Mouse (Mus musculus) liver, postnatal 0 days (tissue): ENCODE results near the gene Med12l. TPM values are rescaled to one million over a fixed set of nuclear protein-coding genes. Genes with fewer than 3 reads are reported as not detected.
A peak's percentile ranks its signal among the peaks of the same experiment; 100 is the strongest.

Experiments
- ATAC-seq: fragments of 200-750 bp; cut with Nextera tagmentation; 2 replicates; pipeline ENCODE4 v1.8.0; 2017; ENCODE audit warnings: mild to moderate bottlenecking, moderate library complexity
- DNase-seq: peaks from one replicate; pipeline ENCODE4 v3.0.0-alpha.2; 2016
- H3K27ac ChIP-seq: fragments of 300-500 bp; sonication (generic); 2 replicates; pipeline ENCODE4 v1.5.1; 2014; ENCODE audit warnings: antibody characterized with exemption, moderate library complexity, mild to moderate bottlenecking, low read depth
- H3K27me3 ChIP-seq: fragments of 300-500 bp; sonication (generic); 2 replicates; pipeline ENCODE4 v1.6.1; 2014; ENCODE audit warnings: low read length, control low read depth, mixed read lengths; ENCODE audit not compliant: insufficient read depth
- H3K36me3 ChIP-seq: fragments of 300-500 bp; sonication (generic); replicated peaks from 2 replicates; pipeline ENCODE4 v1.6.1; 2014; ENCODE audit warnings: mild to moderate bottlenecking, control low read depth, low read length, moderate library complexity, mixed read lengths; ENCODE audit not compliant: insufficient read depth
- H3K4me1 ChIP-seq: fragments of 300-500 bp; sonication (generic); 2 replicates; pipeline ENCODE4 v1.6.1; 2014; ENCODE audit warnings: antibody characterized with exemption, mild to moderate bottlenecking, control low read depth; ENCODE audit not compliant: insufficient read depth
- H3K4me2 ChIP-seq: fragments of 300-500 bp; sonication (generic); 2 replicates; pipeline ENCODE4 v1.6.1; 2014; ENCODE audit warnings: low read depth, mild to moderate bottlenecking, low read length, moderate library complexity, mixed read lengths
- H3K4me3 ChIP-seq: fragments of 300-500 bp; sonication (generic); 2 replicates; pipeline ENCODE4 v1.5.1; 2014; ENCODE audit warnings: low read depth, low read length
- H3K9ac ChIP-seq: fragments of 300-500 bp; sonication (generic); replicated peaks from 2 replicates; pipeline ENCODE4 v1.6.1; 2014; ENCODE audit warnings: mild to moderate bottlenecking, moderate library complexity
- H3K9me3 ChIP-seq: fragments of 300-500 bp; sonication (generic); 2 replicates; pipeline ENCODE4 v1.6.1; 2016; ENCODE audit warnings: mild to moderate bottlenecking, control low read depth, low read length, mixed read lengths
- CTCF ChIP-seq: sonication (generic); IDR thresholded peaks from 2 replicates; pipeline ENCODE4 v1.5.1; 2016; ENCODE audit warnings: antibody characterized with exemption, low read depth
- EP300 ChIP-seq: IDR thresholded peaks from 2 replicates; pipeline ENCODE4 v1.6.1; 2016; ENCODE audit warnings: antibody characterized with exemption, low read depth, mild to moderate bottlenecking
- WGBS: fragments of 180-500 bp; shearing (Covaris S2); extraction: QIAGEN DNeasy Blood & Tissue Kit; methylation state at CpG from one replicate; pipeline ENCODE4 v1.1.7; 2014; ENCODE audit not compliant: insufficient replicate concordance; 5-methylcytosine and 5-hydroxymethylcytosine counted together
- polyA plus RNA-seq: library from polyadenylated mRNA; unstranded; fragments of >200 nt; fragmentation: Nextera tagmentation; extraction: Ambion mirVana; gene quantifications from 2 replicates; pipeline ENCODE4 v1.2.1, GENCODE M21; 2015

Gene Med12l
- polyA plus RNA-seq, 1 experiment from 2014 or later, result 0.67 TPM

DNA sequence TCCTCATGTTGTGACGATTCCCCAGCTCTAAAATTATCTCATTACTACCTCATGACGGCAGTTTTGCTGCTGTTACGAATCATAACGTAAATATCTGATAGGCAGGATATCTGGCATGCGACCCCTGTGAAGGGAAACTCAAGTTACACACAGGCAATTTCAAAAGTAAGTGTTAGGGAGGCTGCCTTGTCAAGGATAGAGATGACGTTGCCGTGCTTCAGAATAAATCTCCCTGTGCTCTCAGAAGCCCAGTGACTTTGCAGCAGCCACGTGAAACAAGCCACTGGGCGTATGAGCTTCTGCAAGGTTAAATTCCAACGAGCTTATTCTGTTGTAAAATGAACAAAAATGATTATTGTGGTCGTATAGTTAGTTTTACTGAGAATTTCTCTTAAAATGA, 73.0 kb downstream of the Med12l start:
- Histone ChIP-seq H3K4me1 (peaks cover 3% of the 10 kb centered on the region), H3K4me3 (no peak overlapping the region), H3K36me3 (no peaks in the 10 kb centered on the region), H3K27me3 (no peaks in the 10 kb centered on the region), H3K9me3 (no peaks in the 10 kb centered on the region), H3K27ac (no peak overlapping the region), H3K9ac (no peak overlapping the region), H3K4me2 (no peak overlapping the region)
- DNase-seq (no peak), ATAC-seq (no peak)
- 74% methylated on average over 11 of the region's 11 CpGs for WGBS
- TF ChIP-seq EP300 (no peak), CTCF (no peak)

DNA sequence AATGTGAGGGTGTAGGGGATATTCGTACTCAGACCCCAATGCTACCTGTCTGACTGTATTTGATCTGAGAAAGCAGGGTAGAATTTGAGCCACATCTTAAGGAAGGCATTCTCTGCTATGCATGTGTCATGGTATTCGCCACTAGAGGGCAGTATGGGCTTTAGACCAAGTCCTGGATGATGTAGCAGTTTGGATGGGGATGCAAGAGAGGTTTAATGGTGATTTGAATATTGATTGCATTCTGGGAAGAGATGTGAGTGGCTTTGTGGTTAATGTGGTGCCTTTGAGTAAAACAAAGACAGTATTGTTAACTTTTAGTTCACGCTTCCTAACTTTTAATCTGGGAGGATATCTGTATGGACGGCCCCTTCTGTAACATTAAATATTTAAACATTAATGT, 73.7 kb downstream of the Med12l start:
- H3K4me3 ChIP-seq, result no peak overlapping the region
- H3K9me3 ChIP-seq, result no peaks in the 10 kb centered on the region
- no peak overlapping the region for H3K27ac ChIP-seq
- no peaks in the 10 kb centered on the region for H3K27me3 ChIP-seq
- H3K9ac ChIP-seq, result no peak overlapping the region
- H3K4me1 ChIP-seq, result peaks cover 3% of the 10 kb centered on the region
- ATAC-seq (peak; percentile 76), DNase-seq (peak; percentile 57)
- 18% methylated on average over 4 of the region's 4 CpGs for WGBS
- TF ChIP-seq CTCF (peak; percentile 94), EP300 (no peak)
- no peaks in the 10 kb centered on the region for H3K36me3 ChIP-seq
- H3K4me2 ChIP-seq, result no peak overlapping the region

DNA sequence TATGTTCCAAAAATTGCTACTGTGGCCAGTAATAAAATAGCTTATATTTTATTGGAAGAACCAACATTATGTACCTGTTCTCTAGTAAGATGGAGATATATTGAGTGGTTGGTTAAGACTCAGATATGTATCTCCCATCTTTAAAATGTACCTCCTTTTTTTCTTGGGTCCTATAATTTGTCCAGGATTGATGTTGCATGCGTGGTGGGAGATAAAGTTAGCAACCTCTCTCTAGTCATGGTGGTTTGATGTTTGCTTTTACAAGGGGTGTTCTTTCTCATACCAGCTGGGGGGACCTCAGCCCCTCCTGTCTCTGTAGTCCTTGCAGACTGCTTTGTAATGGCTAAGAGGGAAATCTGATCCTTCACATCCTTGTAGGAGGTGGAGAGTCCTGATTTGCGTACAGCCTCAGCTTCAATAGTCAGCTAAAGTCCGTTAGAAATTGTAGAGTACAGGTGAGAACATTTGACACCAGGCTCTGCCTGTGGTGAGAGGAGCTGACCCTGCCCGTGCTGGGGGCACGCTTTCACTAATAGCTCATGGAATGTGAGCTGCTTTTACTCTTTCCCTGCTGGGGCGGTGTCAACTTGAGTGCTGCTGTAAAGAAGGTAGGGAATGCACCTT, 74.8 kb downstream of the Med12l start:
- Histone ChIP-seq H3K9me3 (no peaks in the 10 kb centered on the region), H3K4me3 (no peak overlapping the region), H3K27me3 (no peaks in the 10 kb centered on the region), H3K9ac (no peak overlapping the region), H3K27ac (no peak overlapping the region), H3K4me1 (peaks cover 3% of the 10 kb centered on the region), H3K36me3 (no peaks in the 10 kb centered on the region), H3K4me2 (no peak overlapping the region)
- TF ChIP-seq CTCF (no peak), EP300 (no peak)
- no peak for DNase-seq
- 46% methylated on average over 6 of the region's 6 CpGs for WGBS
- no peak for ATAC-seq

DNA sequence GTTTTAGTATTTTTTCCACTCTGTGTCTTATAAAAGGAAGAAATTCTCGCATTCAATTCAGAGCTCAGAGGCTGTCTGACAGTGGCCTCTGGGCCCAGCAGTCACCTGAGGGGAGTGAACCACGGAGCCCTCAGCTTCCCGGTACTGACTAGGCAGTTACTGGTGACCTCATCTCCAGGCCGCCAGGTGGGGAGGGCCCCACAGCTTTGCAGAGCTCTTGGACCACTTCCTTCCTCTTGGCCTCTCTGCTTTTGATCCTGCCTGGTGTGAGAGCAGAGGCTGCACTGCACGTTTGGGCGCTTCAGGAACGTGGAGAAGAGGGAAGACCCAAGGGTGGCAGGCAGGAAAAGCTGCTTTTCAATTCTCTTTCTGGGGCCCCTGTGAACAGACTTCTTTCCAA, 75.3 kb downstream of the Med12l start:
- peak; percentile 64 for ATAC-seq
- Histone ChIP-seq H3K4me2 (peak overlapping the region; percentile 18; the same call in 1 of the 2 replicates), H3K27ac (no peak overlapping the region), H3K27me3 (no peaks in the 10 kb centered on the region), H3K4me3 (no peak overlapping the region), H3K4me1 (peaks cover 3% of the 10 kb centered on the region), H3K36me3 (no peaks in the 10 kb centered on the region), H3K9ac (no peak overlapping the region), H3K9me3 (no peaks in the 10 kb centered on the region)
- 16% methylated on average over 7 of the region's 7 CpGs for WGBS
- TF ChIP-seq EP300, result no peak
- TF ChIP-seq CTCF, result no peak
- DNase-seq, result peak; percentile 49

DNA sequence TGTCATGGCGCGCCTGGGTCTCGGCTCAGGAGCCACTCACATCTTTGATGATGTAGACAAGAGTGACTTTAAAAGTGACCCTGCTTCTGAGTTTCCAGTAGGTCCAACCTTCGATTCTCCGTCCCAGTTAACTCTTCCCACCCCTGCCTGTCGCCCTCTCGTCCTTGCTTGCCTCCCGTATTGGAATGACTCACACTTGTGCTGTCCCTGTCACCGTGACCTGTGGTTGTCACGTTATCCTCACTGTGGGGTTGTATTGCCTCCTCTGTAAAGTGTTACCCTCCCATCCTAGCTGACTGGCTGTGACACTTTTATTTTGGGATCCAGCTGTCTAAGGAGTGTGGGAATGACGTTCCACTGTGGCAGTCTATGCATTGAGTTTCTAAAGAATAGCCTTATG, 87.1 kb downstream of the Med12l start:
- no peaks in the 10 kb centered on the region for H3K9me3 ChIP-seq
- H3K27me3 ChIP-seq, result no peaks in the 10 kb centered on the region
- H3K4me2 ChIP-seq, result no peak overlapping the region
- no peak for ATAC-seq
- no peaks in the 10 kb centered on the region for H3K4me1 ChIP-seq
- H3K4me3 ChIP-seq, result no peak overlapping the region
- no peak for TF ChIP-seq CTCF
- no peak for TF ChIP-seq EP300
- no peak overlapping the region for H3K27ac ChIP-seq
- 83% methylated on average over 11 of the region's 11 CpGs for WGBS
- no peak for DNase-seq
- no peaks in the 10 kb centered on the region for H3K36me3 ChIP-seq
- H3K9ac ChIP-seq, result no peak overlapping the region

DNA sequence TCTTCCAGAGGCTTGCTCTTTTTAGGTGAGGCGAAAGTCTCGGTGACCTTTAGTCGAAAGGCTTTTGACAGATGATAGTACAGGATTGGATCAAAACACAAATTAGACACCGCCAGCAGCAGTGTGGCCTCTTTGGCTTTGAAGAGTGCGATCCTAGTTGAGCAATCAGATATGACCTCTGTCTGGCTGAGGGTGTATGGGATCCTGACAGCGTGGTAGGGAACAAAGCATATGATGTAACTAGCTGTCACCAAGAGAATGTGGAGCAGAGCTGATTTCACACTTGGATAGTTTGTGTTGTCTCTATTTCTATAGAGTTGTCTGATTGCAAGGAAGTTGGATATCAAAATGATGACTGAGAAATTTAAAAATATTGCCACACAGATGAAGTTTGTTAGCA, 91.8 kb downstream of the Med12l start:
- 58% methylated on average over 6 of the region's 6 CpGs for WGBS
- peak; percentile 99 for ATAC-seq

More for the DNA sequence above, 91.8 kb downstream of the Med12l start:
- peak overlapping the region; percentile 50; the same call in 1 of the 2 replicates for H3K27ac ChIP-seq
- TF ChIP-seq EP300 (no peak), CTCF (no peak)
- no peak overlapping the region for H3K9ac ChIP-seq
- no peaks in the 10 kb centered on the region for H3K36me3 ChIP-seq
- peak; percentile 33 for DNase-seq
- no peaks in the 10 kb centered on the region for H3K27me3 ChIP-seq
- H3K4me1 ChIP-seq, result no peaks in the 10 kb centered on the region
- H3K9me3 ChIP-seq, result no peaks in the 10 kb centered on the region
- no peak overlapping the region for H3K4me2 ChIP-seq
- no peak overlapping the region for H3K4me3 ChIP-seq
